Mouse (Mus musculus) heart, postnatal 0 days (tissue): ENCODE data around the gene Tiam1.

Experiments used
- CTCF ChIP-seq: IDR thresholded peaks from 2 replicates; pipeline ENCODE4 v1.5.1; 2016; ENCODE audit warnings: antibody characterized with exemption, control low read depth, low read depth
- EP300 ChIP-seq: IDR thresholded peaks from 2 replicates; pipeline ENCODE4 v1.6.1; 2016; ENCODE audit warnings: antibody characterized with exemption, low read depth

- no peak for TF ChIP-seq EP300
- no peak for TF ChIP-seq CTCF
Measured at GRCm38 (mm10) chr16:89882477-89883234, 260.9 kb downstream of the Tiam1 start.
